Mouse (Mus musculus) CH12.LX (cell line): ENCODE measurements around the gene Hist1h4a.
"Not testable (repeated sequence)": the region's sequence is repeated elsewhere in the genome, so short reads cannot be mapped to it uniquely, and the experiment has no call there.

Experiments
- CTCF ChIP-seq, 2 experiments: IDR thresholded peaks in 1 of 2; conservative IDR thresholded peaks in 1 of 2; 2 replicates each; pipeline ENCODE4 v1.5.1; 2011 to 2012; ENCODE audit warnings: low read depth in 2 of 2, low read length in 2 of 2, improper control_type of control experiment in 1 of 2, inconsistent platforms in 1 of 2, mild to moderate bottlenecking in 1 of 2, moderate library complexity in 1 of 2
- E2F4 ChIP-seq: IDR thresholded peaks from 2 replicates; pipeline ENCODE4 v1.6.1; 2011; ENCODE audit warnings: low read depth, low read length, improper control_type of control experiment; ENCODE audit not compliant: insufficient replicate concordance
- NRF1 ChIP-seq: IDR thresholded peaks from 2 replicates; pipeline ENCODE4 v1.6.1; 2014; ENCODE audit warnings: low read depth, mild to moderate bottlenecking, inconsistent platforms, low read length, improper control_type of control experiment, moderate library complexity
- POLR2A ChIP-seq: IDR thresholded peaks from 2 replicates; pipeline ENCODE4 v1.6.1; 2011; ENCODE audit warnings: low read depth, mild to moderate bottlenecking, improper control_type of control experiment, low read length
- POLR2AphosphoS2 ChIP-seq: IDR thresholded peaks from 2 replicates; pipeline ENCODE4 v1.6.1; 2011; ENCODE audit warnings: low read depth, low read length, improper control_type of control experiment
- TCF12 ChIP-seq: IDR thresholded peaks from 2 replicates; pipeline ENCODE4 v1.6.1; 2014; ENCODE audit warnings: low read depth, mild to moderate bottlenecking, inconsistent platforms, low read length, improper control_type of control experiment

GRCm38 (mm10) chr13:23717593-23718245, 43.3 kb downstream of the Hist1h4a start:
- TF ChIP-seq E2F4; TCF12; POLR2A; NRF1; CTCF (conservative IDR thresholded peaks at IDR 0.05 in 1 of 2, IDR thresholded peaks at IDR 0.05 in 1 of 2; ENCODE audit: low read depth in 2 of 2, low read length in 2 of 2); POLR2AphosphoS2: not testable (repeated sequence)
